Mouse (Mus musculus) heart, adult 10 weeks (tissue): ENCODE data around the gene Hcls1. TPM values are rescaled to one million over a fixed set of nuclear protein-coding genes. Genes with fewer than 3 reads are reported as not detected.

Experiments used
- polyA plus RNA-seq: library from polyadenylated mRNA; stranded (reverse); fragments of 350-450 nt; fragmentation: Illumina TruSeq; extraction: RNeasy Lipid Tissue Mini Kit (QIAGEN cat#74804); gene quantifications from one replicate; pipeline ENCODE4 v1.2.3, GENCODE M21; 2014; ENCODE audit warnings: low read depth, low replicate concordance

The Hcls1 gene
- 7.6 TPM for polyA plus RNA-seq

GRCm38 (mm10) chr16:36934841-36935620 lies at the start of gene Hcls1:
Hcls1 (plus strand) TSS chr16:36934983.

GRCm38 (mm10) chr16:36989999-36990625 lies 55.3 kb downstream of the Hcls1 start, which contains the start of gene Fbxo40:
Fbxo40 (minus strand) TSS chr16:36990467.

GRCm38 (mm10) chr16:37011061-37011921 lies 76.5 kb downstream of the Hcls1 start, which contains the start of gene Polq:
Polq (plus strand) TSS chr16:37011786.

Other genes with a start within 250 kb of the Hcls1 start
- gene Ildr1, start 241.0 kb upstream of the Hcls1 start, polyA plus RNA-seq = not detected
- 5.2 TPM for gene Slc15a2, start 150.0 kb upstream of the Hcls1 start, polyA plus RNA-seq
- 17.7 TPM for gene Iqcb1, start 106.6 kb upstream of the Hcls1 start, polyA plus RNA-seq
- gene Eaf2, start 60.0 kb upstream of the Hcls1 start, polyA plus RNA-seq = 1.8 TPM
- 29.6 TPM for gene Golgb1, start 59.8 kb upstream of the Hcls1 start, polyA plus RNA-seq
- 153 TPM for gene Fbxo40, start 55.5 kb downstream of the Hcls1 start, polyA plus RNA-seq
- 5.2 TPM for gene Polq, start 76.8 kb downstream of the Hcls1 start, polyA plus RNA-seq